16 mouse cellular contexts compared by ENCODE assay signal in genomic region chr8:124192242-124192641, GRCm38 (mm10). TPM values are rescaled to one million over a fixed set of nuclear protein-coding genes. Genes with fewer than 3 reads are reported as not detected.
DNase-seq lines count a peak whose midpoint lies in the region; ATAC-seq and TF ChIP-seq lines count a peak whose summit lies in the region.
"Had no signal": no experiment of that assay in that cellular context is flagged by ENCODE, and none has a peak within 500 bp of the region (broad histone marks: within the 10 kb centered on the region; RNA-seq: fewer than 3 reads in every experiment).

No protein-coding gene starts in this region.

- no peaks in the 10 kb centered on the region for H3K9me3 ChIP-seq in forebrain, embryonic 15.5 days
- no peaks in the 10 kb centered on the region for H3K9me3 ChIP-seq in forebrain, embryonic 10.5 days
- H3K9me3 ChIP-seq in lung, embryonic 14.5 days (ENCODE audit: low read depth, low read length) = no peaks in the 10 kb centered on the region
- H3K9me3 ChIP-seq: embryonic facial prominence, embryonic 12.5 days; heart, embryonic 13.5 days; hindbrain, embryonic 15.5 days had no signal

- peaks cover 12% of the 10 kb centered on the region for H3K4me1 ChIP-seq in forebrain, embryonic 15.5 days
- peaks cover 16% of the 10 kb centered on the region for H3K4me1 ChIP-seq in forebrain, embryonic 10.5 days
- H3K4me1 ChIP-seq in lung, embryonic 14.5 days (ENCODE audit: insufficient read depth) = peaks cover 9% of the 10 kb centered on the region; the same call in 1 of the 2 replicates
- peaks cover 18% of the 10 kb centered on the region for H3K4me1 ChIP-seq in brown adipose tissue, adult 24 weeks (ENCODE audit: control insufficient read depth, insufficient read depth, insufficient read length, low read length)

- H3K4me2 ChIP-seq in forebrain, embryonic 15.5 days (replicated peaks) = no peak overlapping the region
- no peak overlapping the region for H3K4me2 ChIP-seq in lung, embryonic 14.5 days
- H3K4me2 ChIP-seq: embryonic facial prominence, embryonic 12.5 days; heart, embryonic 13.5 days; hindbrain, embryonic 15.5 days had no signal

- H3K27ac ChIP-seq in forebrain, embryonic 15.5 days (replicated peaks) = peak overlapping the region; percentile 56; the same call in 1 of the 2 replicates
- H3K27ac ChIP-seq in forebrain, embryonic 10.5 days = no peak overlapping the region
- H3K27ac ChIP-seq in lung, embryonic 14.5 days (ENCODE audit: low read depth) = no peak overlapping the region
- H3K27ac ChIP-seq in brown adipose tissue, adult 24 weeks (replicated peaks; ENCODE audit: low read depth, low read length) = peak overlapping the region; percentile 39
- H3K27ac ChIP-seq: embryonic facial prominence, embryonic 12.5 days; heart, embryonic 13.5 days; hindbrain, embryonic 15.5 days had no signal

- H3K9ac ChIP-seq in forebrain, embryonic 15.5 days (replicated peaks) = no peak overlapping the region
- no peak overlapping the region for H3K9ac ChIP-seq in lung, embryonic 14.5 days
- H3K9ac ChIP-seq: embryonic facial prominence, embryonic 12.5 days; heart, embryonic 13.5 days; hindbrain, embryonic 15.5 days had no signal

- ATAC-seq in forebrain, embryonic 15.5 days (replicated peaks) = peak; percentile 45
- ATAC-seq in lung, embryonic 14.5 days (ENCODE audit: insufficient read depth) = no peak
- ATAC-seq: intestine, embryonic 16.5 days had no signal

- 55% methylated on average over 4 of the region's 4 CpGs for WGBS in forebrain, embryonic 15.5 days
- 83% methylated on average over 4 of the region's 4 CpGs for WGBS in forebrain, embryonic 10.5 days
- 53% methylated on average over 4 of the region's 4 CpGs for WGBS in lung, embryonic 14.5 days

- no peak for DNase-seq in forebrain, embryonic 10.5 days (ENCODE audit: extremely low spot score, low spot score)
- DNase-seq in lung, embryonic 14.5 days = peak; percentile 75
- DNase-seq in lung, postnatal 25 days (ENCODE audit: low spot score) = no peak
- DNase-seq in NIH3T3 (ENCODE audit: low read depth) = peak; percentile 32
- DNase-seq in heart, adult 8-10 months (ENCODE audit: low spot score) = no peak
- no peak for DNase-seq in cerebellum, postnatal 4 days (ENCODE audit: low spot score in 2 of 2)
- DNase-seq: cerebellum, adult 11 months; cerebellum, adult 8-10 months; cerebellum, postnatal 14 days had no signal

- no peak for TF ChIP-seq CTCF in lung, embryonic 14.5 days (IDR thresholded peaks at IDR 0.05; ENCODE audit: low read depth)

- no peak overlapping the region for H3K4me3 ChIP-seq in forebrain, embryonic 15.5 days
- H3K4me3 ChIP-seq in forebrain, embryonic 10.5 days = no peak overlapping the region
- H3K4me3 ChIP-seq in lung, embryonic 14.5 days (ENCODE audit: low read depth, low read length) = no peak overlapping the region
- no peak overlapping the region for H3K4me3 ChIP-seq in brown adipose tissue, adult 24 weeks (ENCODE audit: insufficient read depth, low read depth, low read length)
- H3K4me3 ChIP-seq: embryonic facial prominence, embryonic 12.5 days; heart, embryonic 13.5 days; hindbrain, embryonic 15.5 days had no signal

- no peaks in the 10 kb centered on the region for H3K36me3 ChIP-seq in forebrain, embryonic 15.5 days
- H3K36me3 ChIP-seq in forebrain, embryonic 10.5 days (replicated peaks) = no peaks in the 10 kb centered on the region
- no peaks in the 10 kb centered on the region for H3K36me3 ChIP-seq in lung, embryonic 14.5 days (ENCODE audit: insufficient read depth)
- H3K36me3 ChIP-seq: embryonic facial prominence, embryonic 12.5 days; heart, embryonic 13.5 days; hindbrain, embryonic 15.5 days had no signal

- H3K27me3 ChIP-seq in forebrain, embryonic 15.5 days = no peaks in the 10 kb centered on the region
- H3K27me3 ChIP-seq in forebrain, embryonic 10.5 days (ENCODE audit: poor library complexity, severe bottlenecking) = no peaks in the 10 kb centered on the region
- H3K27me3 ChIP-seq in lung, embryonic 14.5 days (ENCODE audit: insufficient read depth, low read length) = no peaks in the 10 kb centered on the region; the same call in 1 of the 2 replicates
- H3K27me3 ChIP-seq: CH12.LX; embryonic facial prominence, embryonic 12.5 days; hindbrain, embryonic 15.5 days had no signal

RNA-seq across cellular contexts. Expression of gene Galnt2, which starts 38.9 kb away (rescaled TPM):
- 54.2 and 56.3 TPM in 2 replicates for polyA plus RNA-seq in forebrain, embryonic 15.5 days (2015; fragmentation: Nextera tagmentation; extraction: Ambion mirVana)
- 40.7 and 40.9 TPM in 2 replicates for polyA plus RNA-seq in forebrain, embryonic 10.5 days (2016; fragmentation: Nextera tagmentation; extraction: Ambion mirVana)
- 66.8 and 67.2 TPM in 2 replicates for polyA plus RNA-seq in lung, embryonic 14.5 days (2014; fragmentation: Nextera tagmentation; extraction: Ambion mirVana)
- polyA plus RNA-seq in brown adipose tissue, adult 24 weeks (2012; ENCODE audit: insufficient read depth, insufficient read length, missing spikeins) = 34.1 and 54.4 TPM in 2 replicates
- total RNA-seq in heart, adult 8-10 months (2022) = 10 to 100 TPM; 32.0 to 40.3 (median 33.8) TPM

Comparison
In these comparisons a context has a peak if more than half of its experiments do, and no peak if none do; other contexts are left out.
1. H3K27ac ChIP-seq: peak in forebrain, embryonic 15.5 days (single experiment) and brown adipose tissue, adult 24 weeks (single experiment); none in forebrain, embryonic 10.5 days (single experiment) and lung, embryonic 14.5 days (single experiment).
2. DNase-seq: peak in lung, embryonic 14.5 days (single experiment) and NIH3T3 (single experiment); none in forebrain, embryonic 10.5 days (single experiment), lung, postnatal 25 days (single experiment), heart, adult 8-10 months (single experiment) and cerebellum, postnatal 4 days (0 of 2).